ENCODE assay signal across 7 mouse cellular contexts in the genomic region with DNA sequence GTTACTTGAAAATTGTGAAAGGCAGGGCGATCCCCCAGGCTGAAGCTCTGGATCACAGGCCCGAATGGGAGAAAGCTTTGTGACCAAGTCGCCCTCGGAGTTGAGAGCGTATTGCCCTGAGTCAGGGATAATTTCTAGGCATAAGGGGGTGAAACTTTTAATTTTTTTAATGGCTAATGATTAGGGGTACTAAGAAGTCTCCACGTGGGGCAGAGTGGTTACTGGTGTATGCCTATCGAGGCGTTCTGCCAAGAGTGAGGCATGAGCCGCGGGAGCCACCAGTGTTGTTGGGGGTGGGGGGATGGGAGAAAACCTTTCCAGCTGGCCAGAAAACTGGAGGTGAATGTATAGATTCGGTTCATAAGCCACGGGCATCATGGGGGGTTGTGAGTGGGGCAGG. TPM values are rescaled to one million over a fixed set of nuclear protein-coding genes. Genes with fewer than 3 reads are reported as not detected.
DNase-seq lines count a peak whose midpoint lies in the region; ATAC-seq lines count a peak whose summit lies in the region.

No protein-coding gene starts in this region.

- ATAC-seq in liver, embryonic 15.5 days (ENCODE audit: insufficient read depth): no peak

- peak; percentile 40 for DNase-seq in left cerebral cortex, postnatal 4 days
- DNase-seq in left cerebral cortex, postnatal 36 days (ENCODE audit: low spot score in 2 of 2): no peak
- DNase-seq in heart, postnatal 4 days: peak; percentile 46
- no peak for DNase-seq in urinary bladder, adult 2 months (ENCODE audit: low spot score)
- DNase-seq in gastrocnemius, postnatal 25 days: no peak

- no peaks in the 10 kb centered on the region for H3K27me3 ChIP-seq in liver, embryonic 15.5 days

- peak overlapping the region; percentile 78 for H3K9ac ChIP-seq in liver, embryonic 15.5 days

- H3K4me3 ChIP-seq in brown adipose tissue, adult 24 weeks (ENCODE audit: insufficient read depth, low read depth, low read length): peak overlapping the region; percentile 99
- H3K4me3 ChIP-seq in liver, embryonic 15.5 days (replicated peaks): peak overlapping the region; percentile 72

- peaks cover 27% of the 10 kb centered on the region for H3K36me3 ChIP-seq in liver, embryonic 15.5 days (replicated peaks)

- WGBS in liver, embryonic 15.5 days (ENCODE audit: insufficient replicate concordance): 1% methylated on average over 12 of the region's 12 CpGs

- peaks cover 25% of the 10 kb centered on the region for H3K4me1 ChIP-seq in brown adipose tissue, adult 24 weeks (ENCODE audit: control insufficient read depth, insufficient read depth, insufficient read length, low read length)
- H3K4me1 ChIP-seq in liver, embryonic 15.5 days (replicated peaks): peaks cover 61% of the 10 kb centered on the region

- peak overlapping the region; percentile 83 for H3K4me2 ChIP-seq in liver, embryonic 15.5 days

- peak overlapping the region; percentile 92 for H3K27ac ChIP-seq in brown adipose tissue, adult 24 weeks (replicated peaks; ENCODE audit: low read depth, low read length)
- peak overlapping the region; percentile 73 for H3K27ac ChIP-seq in liver, embryonic 15.5 days (replicated peaks)

- no peaks in the 10 kb centered on the region for H3K9me3 ChIP-seq in liver, embryonic 15.5 days (replicated peaks)

- intact Hi-C loops in left cerebral cortex, postnatal 4 days (cut with DNase I): no loop called here
- intact Hi-C loops in left cerebral cortex, postnatal 36 days (cut with DNase I): no loop called here

RNA-seq across cellular contexts. Expression of a gene that starts 1.9 kb away (rescaled TPM):
- 10 to 100 TPM; 33.5 to 33.8 TPM for total RNA-seq in left cerebral cortex, postnatal 4 days (2021)
- 10 to 100 TPM; 22.5 to 24.7 TPM for total RNA-seq in left cerebral cortex, postnatal 36 days (2021)
- polyA plus RNA-seq in brown adipose tissue, adult 24 weeks (2012; ENCODE audit: insufficient read depth, insufficient read length, missing spikeins): 311 and 382 TPM in 2 replicates
- 100 to 1,000 TPM; 104 to 105 TPM for total RNA-seq in heart, postnatal 4 days (2021)
- polyA plus RNA-seq in liver, embryonic 15.5 days (2015; fragmentation: Nextera tagmentation; extraction: Ambion mirVana): 119 and 121 TPM in 2 replicates
- polyA plus RNA-seq in urinary bladder, adult 2 months (2012; rRNA removed): 59.2 and 75.5 TPM in 2 replicates
- total RNA-seq in gastrocnemius, postnatal 25 days (2021): 10 to 100 TPM; 27.4 to 36.0 TPM

RNA-seq across cellular contexts. Expression of a gene that starts 31.4 kb away (rescaled TPM):
- total RNA-seq in left cerebral cortex, postnatal 4 days (2021): 10 to 100 TPM; 17.8 to 20.0 TPM
- total RNA-seq in left cerebral cortex, postnatal 36 days (2021): 10 to 100 TPM; 53.8 to 56.6 TPM
- 3.8 and 4.8 TPM in 2 replicates for polyA plus RNA-seq in brown adipose tissue, adult 24 weeks (2012; ENCODE audit: insufficient read depth, insufficient read length, missing spikeins)
- total RNA-seq in heart, postnatal 4 days (2021): 1 to 10 TPM; 7.7 to 8.7 TPM
- polyA plus RNA-seq in liver, embryonic 15.5 days (2015; fragmentation: Nextera tagmentation; extraction: Ambion mirVana): 0.71 and 0.77 TPM in 2 replicates
- polyA plus RNA-seq in urinary bladder, adult 2 months (2012; rRNA removed): 18.8 and 18.9 TPM in 2 replicates
- 1 to 10 TPM; 1.8 to 3.1 TPM for total RNA-seq in gastrocnemius, postnatal 25 days (2021)

Comparison
In these comparisons a context has a peak if more than half of its experiments do, and no peak if none do; other contexts are left out.
1. DNase-seq: peak in left cerebral cortex, postnatal 4 days (single experiment) and heart, postnatal 4 days (single experiment); none in left cerebral cortex, postnatal 36 days (0 of 2), urinary bladder, adult 2 months (single experiment) and gastrocnemius, postnatal 25 days (single experiment).